Mouse (Mus musculus): ENCODE data around the gene Maml3.

GRCm38 (mm10) chr3:51741824-51742223 is 363.1 kb downstream of the Maml3 start:
- TF ChIP-seq POLR2A (IDR thresholded peaks at IDR 0.05; ENCODE audit: borderline replicate concordance, extremely low read depth, insufficient read depth, insufficient read length, poor library complexity, severe bottlenecking) (no peak), CTCF (IDR thresholded peaks at IDR 0.05; ENCODE audit: borderline replicate concordance, extremely low read depth, insufficient read depth, insufficient read length) (no peak)

Measured in brain, embryonic 14.5 days (tissue).